Mouse (Mus musculus) liver, embryonic 15.5 days (tissue): ENCODE data around the gene Far1. TPM values are rescaled to one million over a fixed set of nuclear protein-coding genes. Genes with fewer than 3 reads are reported as not detected.

Experiments
- ATAC-seq: fragments of 200-750 bp; cut with Nextera tagmentation; 2 replicates; pipeline ENCODE4 v1.8.0; 2017; ENCODE audit warnings: moderate number of reproducible peaks, mild to moderate bottlenecking, moderate library complexity; ENCODE audit not compliant: insufficient read depth
- H3K27ac ChIP-seq: fragments of 300-500 bp; sonication (generic); replicated peaks from 2 replicates; pipeline ENCODE4 v1.5.1; 2015; ENCODE audit warnings: mild to moderate bottlenecking, inconsistent platforms
- H3K27me3 ChIP-seq: fragments of 300-500 bp; sonication (generic); 2 replicates; pipeline ENCODE4 v1.6.1; 2015; ENCODE audit warnings: mild to moderate bottlenecking, inconsistent platforms
- H3K36me3 ChIP-seq: fragments of 300-500 bp; sonication (generic); replicated peaks from 2 replicates; pipeline ENCODE4 v1.6.1; 2015; ENCODE audit warnings: moderate library complexity, mild to moderate bottlenecking, inconsistent platforms
- H3K4me1 ChIP-seq: fragments of 300-500 bp; sonication (generic); replicated peaks from 2 replicates; pipeline ENCODE4 v1.6.1; 2015; ENCODE audit warnings: inconsistent platforms
- H3K4me2 ChIP-seq: fragments of 300-500 bp; sonication (generic); 2 replicates; pipeline ENCODE4 v1.6.1; 2015; ENCODE audit warnings: moderate library complexity, mild to moderate bottlenecking, inconsistent platforms
- H3K4me3 ChIP-seq: fragments of 300-500 bp; sonication (generic); replicated peaks from 2 replicates; pipeline ENCODE4 v1.5.1; 2015; ENCODE audit warnings: mild to moderate bottlenecking, inconsistent platforms
- H3K9ac ChIP-seq: fragments of 300-500 bp; sonication (generic); 2 replicates; pipeline ENCODE4 v1.6.1; 2015; ENCODE audit warnings: moderate library complexity, mild to moderate bottlenecking, inconsistent platforms
- H3K9me3 ChIP-seq: fragments of 300-500 bp; sonication (generic); replicated peaks from 2 replicates; pipeline ENCODE4 v1.6.1; 2016; ENCODE audit warnings: inconsistent platforms
- WGBS: fragments of 180-500 bp; shearing (Covaris S2); methylation state at CpG from one replicate; pipeline ENCODE4 v1.1.7; 2015; ENCODE audit warnings: mixed read lengths; ENCODE audit not compliant: insufficient replicate concordance; 5-methylcytosine and 5-hydroxymethylcytosine counted together
- polyA plus RNA-seq: library from polyadenylated mRNA; unstranded; fragments of >200 nt; fragmentation: Nextera tagmentation; extraction: Ambion mirVana; gene quantifications from 2 replicates; pipeline ENCODE4 v1.2.1, GENCODE M21; 2015

The Far1 gene
- polyA plus RNA-seq, 1 experiment from 2014 or later = 22.2 TPM

- no peaks in the 10 kb centered on the region for H3K4me1 ChIP-seq
- no peak overlapping the region for H3K27ac ChIP-seq
- H3K4me2 ChIP-seq = no peak overlapping the region
- no peak for ATAC-seq
- H3K36me3 ChIP-seq = no peaks in the 10 kb centered on the region
- 41% methylated on average over 2 of the region's 2 CpGs for WGBS
- no peaks in the 10 kb centered on the region for H3K27me3 ChIP-seq
- H3K9me3 ChIP-seq = no peaks in the 10 kb centered on the region
- H3K4me3 ChIP-seq = no peak overlapping the region
- H3K9ac ChIP-seq = no peak overlapping the region
Observed at GRCm38 (mm10) chr7:113572741-113573140, 59.1 kb downstream of the Far1 start.

DNA sequence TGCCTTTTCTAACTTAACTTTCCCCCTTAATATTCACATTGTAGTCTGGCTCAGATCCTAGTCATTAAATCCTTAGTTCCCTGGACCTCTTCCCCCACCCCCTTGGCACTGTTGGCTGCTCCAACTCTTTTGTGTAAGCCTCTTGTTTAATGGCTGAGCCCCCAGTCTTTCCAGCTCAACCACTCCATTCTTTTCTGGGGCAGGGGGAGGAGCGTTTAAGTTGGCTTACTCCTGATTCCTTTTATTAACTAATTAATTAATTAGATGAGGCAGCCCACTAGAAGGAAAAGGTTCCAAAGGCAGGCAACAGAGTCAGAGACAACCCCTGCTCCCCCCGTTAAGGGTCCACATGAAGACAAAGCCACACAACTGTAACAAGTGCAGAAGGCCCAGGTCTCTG lies 68.5 kb downstream of the Far1 start:
- WGBS = 62% methylated on average over 2 of the region's 2 CpGs
- ATAC-seq = no peak

GRCm38 (mm10) chr7:113589211-113589610 lies 75.6 kb downstream of the Far1 start:
- no peaks in the 10 kb centered on the region; the same call in 1 of the 2 replicates for H3K27me3 ChIP-seq
- no peak for ATAC-seq
- WGBS = 54% methylated on average over 2 of the region's 2 CpGs
- no peak overlapping the region for H3K27ac ChIP-seq
- no peaks in the 10 kb centered on the region for H3K9me3 ChIP-seq
- no peak overlapping the region for H3K4me2 ChIP-seq
- no peak overlapping the region for H3K9ac ChIP-seq
- H3K36me3 ChIP-seq = no peaks in the 10 kb centered on the region
- H3K4me3 ChIP-seq = no peak overlapping the region
- no peaks in the 10 kb centered on the region for H3K4me1 ChIP-seq

More for the DNA sequence above, 68.5 kb downstream of the Far1 start:
- Histone ChIP-seq H3K27ac (no peak overlapping the region), H3K27me3 (0 out of 2 replicates have a peak, but pooled peaks cover 3% of the 10 kb centered on the region), H3K36me3 (no peaks in the 10 kb centered on the region), H3K4me2 (no peak overlapping the region), H3K4me1 (no peaks in the 10 kb centered on the region), H3K4me3 (no peak overlapping the region), H3K9ac (no peak overlapping the region), H3K9me3 (no peaks in the 10 kb centered on the region)

DNA sequence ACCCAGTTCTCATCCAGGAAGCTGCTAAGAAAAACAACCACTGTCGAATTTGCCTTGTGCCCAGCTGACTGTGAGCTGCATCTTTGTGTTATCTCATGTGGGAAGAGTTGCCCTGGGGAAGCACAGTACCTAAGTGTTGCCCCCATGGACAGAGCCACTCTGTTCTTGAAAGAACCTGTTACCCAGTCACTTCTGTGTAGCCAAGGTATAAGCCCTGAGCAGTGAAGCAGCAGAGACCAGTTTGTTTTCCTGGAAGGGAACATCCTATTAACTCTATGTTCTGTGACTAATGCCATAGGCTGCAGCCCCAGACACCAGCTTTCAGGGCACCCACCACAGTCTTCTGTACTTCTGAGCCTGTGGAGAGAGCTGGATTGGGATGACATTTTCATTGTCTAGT lies 76.7 kb downstream of the Far1 start:
- 21% methylated on average over 1 of the region's 1 CpGs for WGBS
- no peak overlapping the region for H3K27ac ChIP-seq
- ATAC-seq = no peak

DNA sequence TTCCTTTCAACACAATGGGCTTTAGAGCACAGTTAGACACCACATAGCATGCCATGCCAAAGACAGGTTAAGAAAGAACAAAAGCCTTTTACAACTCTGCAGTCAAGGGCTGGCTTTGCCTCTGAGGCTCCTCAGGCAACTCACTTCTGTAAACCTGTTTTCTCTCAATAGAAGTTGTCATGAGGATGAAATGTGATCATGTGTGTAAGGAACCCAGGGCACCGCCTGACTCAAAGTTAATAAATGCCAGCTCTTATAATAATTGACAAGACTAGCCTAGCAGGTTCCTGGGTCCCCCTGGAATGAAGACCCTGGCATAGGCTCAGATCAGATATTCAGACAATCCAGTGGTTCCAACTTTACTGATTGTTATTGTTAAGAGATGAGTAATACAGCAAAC lies 77.5 kb downstream of the Far1 start:
- WGBS = 59% methylated on average over 1 of the region's 1 CpGs
- Histone ChIP-seq H3K9ac (no peak overlapping the region), H3K27ac (no peak overlapping the region), H3K4me3 (no peak overlapping the region), H3K4me1 (no peaks in the 10 kb centered on the region), H3K4me2 (no peak overlapping the region), H3K9me3 (no peaks in the 10 kb centered on the region), H3K27me3 (no peaks in the 10 kb centered on the region; the same call in 1 of the 2 replicates), H3K36me3 (no peaks in the 10 kb centered on the region)
- ATAC-seq = no peak

More for the DNA sequence above, 76.7 kb downstream of the Far1 start:
- Histone ChIP-seq H3K4me2 (no peak overlapping the region), H3K27me3 (no peaks in the 10 kb centered on the region; the same call in 1 of the 2 replicates), H3K9ac (no peak overlapping the region), H3K4me3 (no peak overlapping the region), H3K36me3 (no peaks in the 10 kb centered on the region), H3K4me1 (no peaks in the 10 kb centered on the region), H3K9me3 (no peaks in the 10 kb centered on the region)

GRCm38 (mm10) chr7:113591557-113592354 lies 78.1 kb downstream of the Far1 start:
- Histone ChIP-seq H3K9me3 (no peaks in the 10 kb centered on the region), H3K27me3 (no peaks in the 10 kb centered on the region; the same call in 1 of the 2 replicates), H3K27ac (no peak overlapping the region), H3K36me3 (no peaks in the 10 kb centered on the region), H3K4me3 (no peak overlapping the region), H3K4me2 (no peak overlapping the region), H3K9ac (no peak overlapping the region), H3K4me1 (no peaks in the 10 kb centered on the region)
- no peak for ATAC-seq
- WGBS = 35% methylated on average over 9 of the region's 9 CpGs

- Histone ChIP-seq H3K4me2 (no peak overlapping the region), H3K4me1 (no peaks in the 10 kb centered on the region), H3K27me3 (no peaks in the 10 kb centered on the region; the same call in 1 of the 2 replicates), H3K27ac (no peak overlapping the region), H3K9ac (no peak overlapping the region), H3K9me3 (no peaks in the 10 kb centered on the region), H3K36me3 (no peaks in the 10 kb centered on the region), H3K4me3 (no peak overlapping the region)
- WGBS = 81% methylated on average over 9 of the region's 9 CpGs
- ATAC-seq = no peak
Observed at GRCm38 (mm10) chr7:113592696-113593095, 79.1 kb downstream of the Far1 start.

- H3K27ac ChIP-seq = no peak overlapping the region
- H3K9ac ChIP-seq = no peak overlapping the region
- 5% methylated on average over 3 of the region's 3 CpGs for WGBS
- H3K27me3 ChIP-seq = peaks cover 3% of the 10 kb centered on the region; the same call in 1 of the 2 replicates
- no peaks in the 10 kb centered on the region for H3K4me1 ChIP-seq
- H3K4me2 ChIP-seq = no peak overlapping the region
- ATAC-seq = no peak
- no peaks in the 10 kb centered on the region for H3K36me3 ChIP-seq
- no peaks in the 10 kb centered on the region for H3K9me3 ChIP-seq
- no peak overlapping the region for H3K4me3 ChIP-seq
Observed at GRCm38 (mm10) chr7:113594363-113594762, 80.7 kb downstream of the Far1 start.

DNA sequence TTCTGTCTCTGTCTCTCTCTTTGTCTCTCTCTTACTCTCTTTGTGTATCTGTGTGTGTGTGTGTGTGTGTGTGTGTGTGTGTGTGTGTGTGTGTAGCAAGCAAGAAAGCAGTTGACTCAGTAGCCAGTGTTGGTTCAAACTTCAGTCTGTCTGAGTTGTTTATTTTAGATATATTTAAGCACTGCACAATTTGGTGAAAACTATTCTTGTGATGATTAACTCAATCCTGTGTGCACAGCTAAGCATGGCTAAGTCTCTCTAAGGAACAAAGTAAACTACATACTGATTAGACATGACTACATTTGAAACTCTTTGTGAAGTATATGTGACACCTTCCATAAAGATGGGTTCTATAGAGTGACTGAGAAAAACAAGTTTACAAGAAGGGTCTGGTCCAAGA lies 83.6 kb downstream of the Far1 start:
- Histone ChIP-seq H3K4me2 (no peak overlapping the region), H3K9ac (no peak overlapping the region), H3K36me3 (no peaks in the 10 kb centered on the region), H3K4me3 (no peak overlapping the region), H3K4me1 (no peaks in the 10 kb centered on the region), H3K9me3 (no peaks in the 10 kb centered on the region), H3K27ac (no peak overlapping the region), H3K27me3 (peaks cover 5% of the 10 kb centered on the region; the same call in 1 of the 2 replicates)
- no peak for ATAC-seq

DNA sequence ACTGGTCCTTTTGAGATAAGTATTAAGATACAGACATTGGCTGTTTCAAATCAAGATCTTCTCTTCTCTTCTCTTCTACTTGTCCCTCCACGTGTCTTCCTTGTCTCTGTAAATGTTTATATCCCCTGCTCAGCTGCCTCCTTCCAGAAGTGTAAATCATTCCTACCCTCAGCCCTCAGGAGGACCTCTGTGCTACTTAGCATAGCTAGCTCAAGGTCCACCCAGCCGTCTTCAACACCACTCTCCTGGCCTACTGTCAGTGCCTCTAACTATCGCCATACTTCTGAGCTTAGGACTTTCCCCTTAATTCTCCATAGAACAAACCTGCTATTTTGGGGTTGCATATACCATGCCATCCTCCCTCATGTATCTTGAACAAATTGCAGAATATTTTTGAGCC lies 88.2 kb downstream of the Far1 start:
- Histone ChIP-seq H3K4me3 (no peak overlapping the region), H3K27me3 (0 out of 2 replicates have a peak, but pooled peaks cover 5% of the 10 kb centered on the region), H3K4me2 (no peak overlapping the region), H3K4me1 (no peaks in the 10 kb centered on the region), H3K36me3 (no peaks in the 10 kb centered on the region), H3K9ac (no peak overlapping the region), H3K9me3 (no peaks in the 10 kb centered on the region), H3K27ac (no peak overlapping the region)
- ATAC-seq = no peak
- WGBS = 64% methylated on average over 3 of the region's 3 CpGs

- no peak overlapping the region for H3K4me2 ChIP-seq
- ATAC-seq = no peak
- H3K4me3 ChIP-seq = no peak overlapping the region
- H3K27me3 ChIP-seq = no peaks in the 10 kb centered on the region
- no peak overlapping the region for H3K27ac ChIP-seq
- no peak overlapping the region for H3K9ac ChIP-seq
- H3K4me1 ChIP-seq = no peaks in the 10 kb centered on the region
- H3K36me3 ChIP-seq = no peaks in the 10 kb centered on the region
- 44% methylated on average over 9 of the region's 9 CpGs for WGBS
- no peaks in the 10 kb centered on the region for H3K9me3 ChIP-seq
Observed at GRCm38 (mm10) chr7:113607928-113608327, 94.3 kb downstream of the Far1 start.
